Mouse (Mus musculus) kidney, adult 2 months (tissue): ENCODE results near the gene Ripk3.

Experiments
- CTCF ChIP-seq: fragments of 200-500 bp; conservative IDR thresholded peaks from 2 replicates; pipeline ENCODE4 v1.5.1; 2011; ENCODE audit warnings: low read depth, mild to moderate bottlenecking, control low read depth, low read length, moderate library complexity, mixed read lengths; ENCODE audit not compliant: insufficient read depth, insufficient read length
- POLR2A ChIP-seq: fragments of 200-500 bp; IDR thresholded peaks from one replicate; pipeline ENCODE4 v1.6.1; 2011; ENCODE audit warnings: low read depth, low read length, control low read depth

GRCm38 (mm10) chr14:55829854-55830253 is 41.2 kb upstream of the Ripk3 start:
- TF ChIP-seq CTCF (no peak), POLR2A (no peak)
